Mouse (Mus musculus): ENCODE measurements around the gene Lgr6. TPM values are rescaled to one million over a fixed set of nuclear protein-coding genes. Genes with fewer than 3 reads are reported as not detected.

Lgr6 gene
- 2.9 and 3.0 TPM in 2 replicates for polyA plus RNA-seq (2012; rRNA removed)

- DNase-seq, result no peak
- no peak for TF ChIP-seq CTCF (IDR thresholded peaks at IDR 0.05; ENCODE audit: borderline replicate concordance, insufficient read depth, low read depth, low read length)
- no peak for TF ChIP-seq POLR2A (IDR thresholded peaks at IDR 0.05; ENCODE audit: borderline replicate concordance, insufficient read depth, low read length)
- 3% methylated on average over 40 of the region's 40 CpGs for WGBS
- Histone ChIP-seq H3K27ac (ENCODE audit: insufficient read depth, low read length) (no peak within 1 kb of the TSS), H3K4me1 (ENCODE audit: control insufficient read depth, insufficient read depth, low read length) (no peaks in the 10 kb centered on the region), H3K27me3 (ENCODE audit: control insufficient read depth, insufficient read depth, low read length) (peaks cover 4% of the 10 kb centered on the region; the same call in 1 of the 2 replicates), H3K4me3 (replicated peaks; ENCODE audit: insufficient read depth, low read depth, low read length) (no peak within 1 kb of the TSS)
Measured at GRCm38 (mm10) chr1:135105124-135105523, at the start of gene Lgr6. TSS of gene Lgr6 (minus strand) at chr1:135105276.

GRCm38 (mm10) chr1:135154411-135154959 lies 49.4 kb upstream of the Lgr6 start:
- Histone ChIP-seq H3K4me3 (replicated peaks; ENCODE audit: insufficient read depth, low read depth, low read length) (peak overlapping the region; percentile 44), H3K4me1 (ENCODE audit: control insufficient read depth, insufficient read depth, low read length) (peaks cover 12% of the 10 kb centered on the region; the same call in 1 of the 2 replicates), H3K27ac (ENCODE audit: insufficient read depth, low read length) (peak overlapping the region; percentile 8; the same call in 1 of the 2 replicates), H3K27me3 (ENCODE audit: control insufficient read depth, insufficient read depth, low read length) (no peaks in the 10 kb centered on the region)
- under 1% methylated on average over 14 of the region's 14 CpGs for WGBS
- peak; percentile 83 to 88 for DNase-seq
- peak; percentile 81 for TF ChIP-seq CTCF (IDR thresholded peaks at IDR 0.05; ENCODE audit: borderline replicate concordance, insufficient read depth, low read depth, low read length)
- TF ChIP-seq POLR2A (IDR thresholded peaks at IDR 0.05; ENCODE audit: borderline replicate concordance, insufficient read depth, low read length), result no peak

GRCm38 (mm10) chr1:135154011-135154410 lies 48.9 kb upstream of the Lgr6 start:
- Histone ChIP-seq H3K4me3 (replicated peaks; ENCODE audit: insufficient read depth, low read depth, low read length) (no peak overlapping the region), H3K27ac (ENCODE audit: insufficient read depth, low read length) (no peak overlapping the region), H3K4me1 (ENCODE audit: control insufficient read depth, insufficient read depth, low read length) (peaks cover 14% of the 10 kb centered on the region; the same call in 1 of the 2 replicates), H3K27me3 (ENCODE audit: control insufficient read depth, insufficient read depth, low read length) (no peaks in the 10 kb centered on the region)
- DNase-seq, result no peak
- TF ChIP-seq CTCF (IDR thresholded peaks at IDR 0.05; ENCODE audit: borderline replicate concordance, insufficient read depth, low read depth, low read length) (no peak), POLR2A (IDR thresholded peaks at IDR 0.05; ENCODE audit: borderline replicate concordance, insufficient read depth, low read length) (no peak)
- 29% methylated on average over 13 of the region's 13 CpGs for WGBS

- 45% methylated on average over 5 of the region's 5 CpGs for WGBS
- no peaks in the 10 kb centered on the region for H3K27me3 ChIP-seq (ENCODE audit: control insufficient read depth, insufficient read depth, low read length)
Measured at GRCm38 (mm10) chr1:135148996-135149395, 43.9 kb upstream of the Lgr6 start.

GRCm38 (mm10) chr1:135148476-135148875 lies 43.4 kb upstream of the Lgr6 start:
- WGBS, result 14% methylated on average over 4 of the region's 4 CpGs
- Histone ChIP-seq H3K27ac (ENCODE audit: insufficient read depth, low read length) (peak overlapping the region; percentile 39; the same call in 1 of the 2 replicates), H3K4me1 (ENCODE audit: control insufficient read depth, insufficient read depth, low read length) (peaks cover 16% of the 10 kb centered on the region; the same call in 1 of the 2 replicates), H3K4me3 (replicated peaks; ENCODE audit: insufficient read depth, low read depth, low read length) (peak overlapping the region; percentile 92), H3K27me3 (ENCODE audit: control insufficient read depth, insufficient read depth, low read length) (no peaks in the 10 kb centered on the region)
- TF ChIP-seq POLR2A (IDR thresholded peaks at IDR 0.05; ENCODE audit: borderline replicate concordance, insufficient read depth, low read length) (no peak), CTCF (IDR thresholded peaks at IDR 0.05; ENCODE audit: borderline replicate concordance, insufficient read depth, low read depth, low read length) (no peak)
- no peak for DNase-seq

More at GRCm38 (mm10) chr1:135148996-135149395, 43.9 kb upstream of the Lgr6 start:
- Histone ChIP-seq H3K4me1 (ENCODE audit: control insufficient read depth, insufficient read depth, low read length) (peaks cover 16% of the 10 kb centered on the region; the same call in 1 of the 2 replicates), H3K4me3 (replicated peaks; ENCODE audit: insufficient read depth, low read depth, low read length) (peak overlapping the region; percentile 10), H3K27ac (ENCODE audit: insufficient read depth, low read length) (no peak overlapping the region)
- DNase-seq, result no peak
- TF ChIP-seq CTCF (IDR thresholded peaks at IDR 0.05; ENCODE audit: borderline replicate concordance, insufficient read depth, low read depth, low read length) (no peak), POLR2A (IDR thresholded peaks at IDR 0.05; ENCODE audit: borderline replicate concordance, insufficient read depth, low read length) (no peak)

GRCm38 (mm10) chr1:135147702-135148058 lies 42.6 kb upstream of the Lgr6 start:
- 2% methylated on average over 7 of the region's 7 CpGs for WGBS
- Histone ChIP-seq H3K4me3 (replicated peaks; ENCODE audit: insufficient read depth, low read depth, low read length) (peak overlapping the region; percentile 92), H3K27ac (ENCODE audit: insufficient read depth, low read length) (peak overlapping the region; percentile 96), H3K4me1 (ENCODE audit: control insufficient read depth, insufficient read depth, low read length) (peaks cover 16% of the 10 kb centered on the region; the same call in 1 of the 2 replicates), H3K27me3 (ENCODE audit: control insufficient read depth, insufficient read depth, low read length) (no peaks in the 10 kb centered on the region)
- no peak for DNase-seq
- TF ChIP-seq CTCF (IDR thresholded peaks at IDR 0.05; ENCODE audit: borderline replicate concordance, insufficient read depth, low read depth, low read length) (no peak), POLR2A (IDR thresholded peaks at IDR 0.05; ENCODE audit: borderline replicate concordance, insufficient read depth, low read length) (no peak)

GRCm38 (mm10) chr1:135146946-135147701 lies 42.0 kb upstream of the Lgr6 start:
- Histone ChIP-seq H3K4me1 (ENCODE audit: control insufficient read depth, insufficient read depth, low read length) (peaks cover 16% of the 10 kb centered on the region; the same call in 1 of the 2 replicates), H3K27me3 (ENCODE audit: control insufficient read depth, insufficient read depth, low read length) (no peaks in the 10 kb centered on the region), H3K27ac (ENCODE audit: insufficient read depth, low read length) (peak overlapping the region; percentile 96), H3K4me3 (replicated peaks; ENCODE audit: insufficient read depth, low read depth, low read length) (peak overlapping the region; percentile 92)
- peak; percentile 79 to 81 for DNase-seq
- TF ChIP-seq CTCF (IDR thresholded peaks at IDR 0.05; ENCODE audit: borderline replicate concordance, insufficient read depth, low read depth, low read length) (no peak), POLR2A (IDR thresholded peaks at IDR 0.05; ENCODE audit: borderline replicate concordance, insufficient read depth, low read length) (no peak)
- under 1% methylated on average over 69 of the region's 69 CpGs for WGBS

Data from cerebellum, adult 2 months (tissue).